ENCODE assay signal across 29 mouse cellular contexts in genomic region chr3:132851417-132851816, GRCm38 (mm10).
DNase-seq lines count a peak whose midpoint lies in the region; ATAC-seq lines count a peak whose summit lies in the region.
"Had no signal": no experiment of that assay in that cellular context is flagged by ENCODE, and none has a peak within 500 bp of the region (broad histone marks: within the 10 kb centered on the region; RNA-seq: fewer than 3 reads in every experiment).

No protein-coding gene starts in this region.

- ATAC-seq in forebrain, embryonic 12.5 days (ENCODE audit: low FRiP score): 0 out of 2 replicates have a peak, but pooled peaks have one; percentile 20
- ATAC-seq in midbrain, embryonic 11.5 days (ENCODE audit: low FRiP score): peak; percentile 24; the same call in 1 of the 2 replicates
- ATAC-seq: activated CD4-positive, CD25-positive, alpha-beta regulatory T cell, adult 4 months had no signal

- no peak for DNase-seq in forebrain, embryonic 10.5 days (ENCODE audit: extremely low spot score, low spot score)
- peak; percentile 35 for DNase-seq in heart, embryonic 10.5 days (ENCODE audit: low spot score)
- DNase-seq in heart, postnatal 14 days: no peak
- DNase-seq in midbrain, embryonic 11.5 days (ENCODE audit: low spot score, missing footprints): no peak
- no peak for DNase-seq in midbrain, embryonic 10.5 days (ENCODE audit: low spot score)
- no peak for DNase-seq in retina, postnatal 1 day
- no peak for DNase-seq in embryo, embryonic 11 days
- DNase-seq: adrenal gland, adult 2 months; adrenal gland, postnatal 36 days; cerebellum, adult 11 months; cerebellum, adult 9-10 months; cerebellum, postnatal 36 days; heart, postnatal 36 days; kidney, adult 18-20 months; kidney, postnatal 25 days; liver, embryonic 13.5 days; lung, adult 2 months; lung, postnatal 10 days; thymus, adult 2 months; thymus, postnatal 36 days had no signal

- H3K4me3 ChIP-seq in forebrain, embryonic 12.5 days (replicated peaks): no peak overlapping the region
- H3K4me3 ChIP-seq in forebrain, embryonic 10.5 days: no peak overlapping the region
- H3K4me3 ChIP-seq in heart, embryonic 10.5 days: no peak overlapping the region
- H3K4me3 ChIP-seq in midbrain, embryonic 11.5 days (ENCODE audit: low read depth, low read length): no peak overlapping the region
- H3K4me3 ChIP-seq in midbrain, embryonic 10.5 days: no peak overlapping the region
- H3K4me3 ChIP-seq: embryonic facial prominence, embryonic 12.5 days; heart, embryonic 15.5 days; kidney, embryonic 15.5 days; left cerebral cortex, adult 2 months; limb, embryonic 12.5 days; liver, embryonic 13.5 days had no signal

- H3K4me1 ChIP-seq in forebrain, embryonic 12.5 days: peaks cover 8% of the 10 kb centered on the region
- H3K4me1 ChIP-seq in forebrain, embryonic 10.5 days: peaks cover 34% of the 10 kb centered on the region
- H3K4me1 ChIP-seq in heart, embryonic 10.5 days: peaks cover 14% of the 10 kb centered on the region
- no peaks in the 10 kb centered on the region for H3K4me1 ChIP-seq in midbrain, embryonic 11.5 days (ENCODE audit: control insufficient read depth, insufficient read depth, low read length)
- H3K4me1 ChIP-seq in midbrain, embryonic 10.5 days: peaks cover 13% of the 10 kb centered on the region; the same call in 1 of the 2 replicates
- H3K4me1 ChIP-seq: liver, embryonic 13.5 days had no signal

- H3K4me2 ChIP-seq in forebrain, embryonic 12.5 days: no peak overlapping the region
- H3K4me2 ChIP-seq in midbrain, embryonic 11.5 days: no peak overlapping the region
- H3K4me2 ChIP-seq: embryonic facial prominence, embryonic 12.5 days; heart, embryonic 15.5 days; kidney, embryonic 15.5 days; limb, embryonic 12.5 days; liver, embryonic 13.5 days had no signal

- H3K36me3 ChIP-seq in forebrain, embryonic 12.5 days (replicated peaks): no peaks in the 10 kb centered on the region
- no peaks in the 10 kb centered on the region for H3K36me3 ChIP-seq in forebrain, embryonic 10.5 days (replicated peaks)
- no peaks in the 10 kb centered on the region for H3K36me3 ChIP-seq in heart, embryonic 10.5 days
- no peaks in the 10 kb centered on the region for H3K36me3 ChIP-seq in midbrain, embryonic 11.5 days (ENCODE audit: control insufficient read depth, insufficient read depth, low read length)
- H3K36me3 ChIP-seq in midbrain, embryonic 10.5 days: no peaks in the 10 kb centered on the region
- H3K36me3 ChIP-seq: embryonic facial prominence, embryonic 12.5 days; heart, embryonic 15.5 days; kidney, embryonic 15.5 days; limb, embryonic 12.5 days; liver, embryonic 13.5 days had no signal

- intact Hi-C loops in heart, postnatal 14 days (cut with DNase I): no loop called here

- no peaks in the 10 kb centered on the region for H3K27me3 ChIP-seq in forebrain, embryonic 12.5 days
- no peaks in the 10 kb centered on the region for H3K27me3 ChIP-seq in forebrain, embryonic 10.5 days (ENCODE audit: poor library complexity, severe bottlenecking)
- no peaks in the 10 kb centered on the region for H3K27me3 ChIP-seq in heart, embryonic 10.5 days (ENCODE audit: insufficient read depth, poor library complexity, severe bottlenecking)
- no peaks in the 10 kb centered on the region for H3K27me3 ChIP-seq in midbrain, embryonic 11.5 days (ENCODE audit: control insufficient read depth, insufficient read depth, low read length)
- no peaks in the 10 kb centered on the region for H3K27me3 ChIP-seq in midbrain, embryonic 10.5 days (ENCODE audit: low read depth, poor library complexity, severe bottlenecking)
- H3K27me3 ChIP-seq: CH12.LX; embryonic facial prominence, embryonic 12.5 days; heart, embryonic 15.5 days; kidney, embryonic 15.5 days; limb, embryonic 12.5 days; liver, embryonic 13.5 days had no signal

- 35% methylated on average over 1 of the region's 1 CpGs for WGBS in forebrain, embryonic 12.5 days
- WGBS in forebrain, embryonic 10.5 days: 61% methylated on average over 1 of the region's 1 CpGs
- WGBS in heart, embryonic 10.5 days: 34% methylated on average over 1 of the region's 1 CpGs
- WGBS in midbrain, embryonic 11.5 days: 42% methylated on average over 1 of the region's 1 CpGs
- 64% methylated on average over 1 of the region's 1 CpGs for WGBS in midbrain, embryonic 10.5 days

- no peak overlapping the region for H3K9ac ChIP-seq in forebrain, embryonic 12.5 days
- no peak overlapping the region for H3K9ac ChIP-seq in midbrain, embryonic 11.5 days (ENCODE audit: low read length)
- H3K9ac ChIP-seq: embryonic facial prominence, embryonic 12.5 days; heart, embryonic 15.5 days; kidney, embryonic 15.5 days; limb, embryonic 12.5 days; liver, embryonic 13.5 days had no signal

- no peak overlapping the region for H3K27ac ChIP-seq in forebrain, embryonic 12.5 days
- H3K27ac ChIP-seq in forebrain, embryonic 10.5 days: no peak overlapping the region
- H3K27ac ChIP-seq in heart, embryonic 10.5 days: no peak overlapping the region
- no peak overlapping the region for H3K27ac ChIP-seq in midbrain, embryonic 11.5 days (ENCODE audit: low read depth, low read length)
- H3K27ac ChIP-seq in midbrain, embryonic 10.5 days (replicated peaks): no peak overlapping the region
- H3K27ac ChIP-seq: embryonic facial prominence, embryonic 12.5 days; heart, embryonic 15.5 days; kidney, embryonic 15.5 days; left cerebral cortex, adult 2 months; limb, embryonic 12.5 days; liver, embryonic 13.5 days; macrophage had no signal

- no peaks in the 10 kb centered on the region for H3K9me3 ChIP-seq in forebrain, embryonic 12.5 days
- no peaks in the 10 kb centered on the region for H3K9me3 ChIP-seq in forebrain, embryonic 10.5 days
- no peaks in the 10 kb centered on the region for H3K9me3 ChIP-seq in heart, embryonic 10.5 days
- no peaks in the 10 kb centered on the region for H3K9me3 ChIP-seq in midbrain, embryonic 11.5 days (ENCODE audit: control insufficient read depth, low read length)
- no peaks in the 10 kb centered on the region for H3K9me3 ChIP-seq in midbrain, embryonic 10.5 days (replicated peaks)
- H3K9me3 ChIP-seq: embryonic facial prominence, embryonic 12.5 days; heart, embryonic 15.5 days; kidney, embryonic 15.5 days; limb, embryonic 12.5 days; liver, embryonic 13.5 days had no signal
